Mouse (Mus musculus): Measurements from ENCODE around the gene Trim45. TPM values are rescaled to one million over a fixed set of nuclear protein-coding genes. Genes with fewer than 3 reads are reported as not detected.

Trim45 gene
- polyA plus RNA-seq, 1 experiment, result 1.9 TPM

DNA sequence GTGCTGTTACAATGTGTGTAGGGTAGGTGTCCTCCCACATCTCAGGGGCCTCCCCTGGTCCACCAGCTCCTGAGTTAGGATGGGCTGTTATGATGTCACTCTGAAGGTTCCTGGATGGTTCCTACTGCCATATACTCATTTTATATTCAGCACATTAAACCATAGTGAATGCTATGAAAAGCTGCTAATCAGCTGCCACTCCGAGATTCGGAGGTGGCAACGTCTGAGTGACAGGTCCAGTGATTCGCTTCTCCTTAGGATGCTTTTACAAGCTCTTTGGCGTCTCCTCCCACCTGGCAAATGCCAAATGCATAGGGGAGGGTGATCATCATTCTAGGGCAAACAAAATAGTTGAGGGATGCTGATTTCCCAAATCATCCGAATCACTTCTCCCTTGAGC, 26.5 kb upstream of the Trim45 start:
- Histone ChIP-seq H3K4me3 (replicated peaks; ENCODE audit: control insufficient read depth, low read depth, low read length) (no peak overlapping the region), H3K4me1 (ENCODE audit: control insufficient read depth, insufficient read depth, low read length) (no peaks in the 10 kb centered on the region), H3K27ac (ENCODE audit: control insufficient read depth, insufficient read depth, low read depth, low read length, poor library complexity) (no peak overlapping the region)
- WGBS, result 81% methylated on average over 6 of the region's 6 CpGs
- TF ChIP-seq CTCF (IDR thresholded peaks at IDR 0.05; ENCODE audit: control insufficient read depth, insufficient read depth, low read length) (no peak), POLR2A (IDR thresholded peaks at IDR 0.05; ENCODE audit: borderline replicate concordance, control insufficient read depth, low read depth, low read length) (no peak)

DNA sequence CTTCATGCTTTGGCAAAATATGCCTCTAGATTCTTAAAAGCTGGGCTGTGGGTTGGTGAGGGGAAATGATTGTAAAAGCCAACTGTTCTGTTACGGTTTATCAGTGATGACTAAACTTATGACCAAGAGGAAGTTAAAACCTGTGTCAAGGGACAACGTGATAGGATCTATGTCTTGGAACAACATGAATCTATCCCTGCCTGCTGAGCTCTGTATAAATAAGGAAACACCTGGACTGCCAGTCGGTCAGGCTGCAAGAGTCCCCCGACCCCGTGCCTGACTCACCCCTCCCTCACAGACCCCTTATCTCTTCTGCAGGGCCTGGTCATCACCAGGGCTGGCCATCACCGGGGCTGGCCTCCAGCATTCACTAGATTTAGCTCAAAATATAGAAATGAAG, 15.9 kb upstream of the Trim45 start:
- Histone ChIP-seq H3K27ac (ENCODE audit: control insufficient read depth, insufficient read depth, low read depth, low read length, poor library complexity) (no peak overlapping the region), H3K4me1 (ENCODE audit: control insufficient read depth, insufficient read depth, low read length) (no peaks in the 10 kb centered on the region), H3K4me3 (replicated peaks; ENCODE audit: control insufficient read depth, low read depth, low read length) (no peak overlapping the region)
- TF ChIP-seq CTCF (IDR thresholded peaks at IDR 0.05; ENCODE audit: control insufficient read depth, insufficient read depth, low read length), result no peak
- no peak for TF ChIP-seq POLR2A (IDR thresholded peaks at IDR 0.05; ENCODE audit: borderline replicate concordance, control insufficient read depth, low read depth, low read length)
- 4% methylated on average over 6 of the region's 6 CpGs for WGBS

DNA sequence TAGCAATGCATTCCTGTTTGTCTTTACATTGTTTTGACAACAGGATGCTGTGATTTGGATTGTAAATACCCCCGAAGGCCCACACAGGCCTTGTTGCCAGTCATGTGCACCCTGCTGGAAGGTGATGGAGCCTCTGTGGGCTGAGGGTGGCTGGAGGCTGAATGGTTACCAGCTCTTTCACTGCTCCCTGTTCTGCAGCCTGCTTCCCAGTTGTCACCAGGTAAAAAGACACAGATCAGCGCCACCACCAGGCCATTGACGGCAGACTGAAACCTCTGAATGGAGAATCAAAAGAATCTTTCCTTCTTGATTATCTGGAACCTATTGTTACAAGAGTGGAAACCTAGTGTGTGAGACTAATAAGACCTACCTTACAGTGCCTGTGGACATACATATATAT, 15.1 kb upstream of the Trim45 start:
- Histone ChIP-seq H3K4me1 (ENCODE audit: control insufficient read depth, insufficient read depth, low read length) (no peaks in the 10 kb centered on the region), H3K4me3 (replicated peaks; ENCODE audit: control insufficient read depth, low read depth, low read length) (no peak overlapping the region), H3K27ac (ENCODE audit: control insufficient read depth, insufficient read depth, low read depth, low read length, poor library complexity) (no peak overlapping the region)
- WGBS, result 40% methylated on average over 3 of the region's 3 CpGs
- TF ChIP-seq POLR2A (IDR thresholded peaks at IDR 0.05; ENCODE audit: borderline replicate concordance, control insufficient read depth, low read depth, low read length) (no peak), CTCF (IDR thresholded peaks at IDR 0.05; ENCODE audit: control insufficient read depth, insufficient read depth, low read length) (no peak)

DNA sequence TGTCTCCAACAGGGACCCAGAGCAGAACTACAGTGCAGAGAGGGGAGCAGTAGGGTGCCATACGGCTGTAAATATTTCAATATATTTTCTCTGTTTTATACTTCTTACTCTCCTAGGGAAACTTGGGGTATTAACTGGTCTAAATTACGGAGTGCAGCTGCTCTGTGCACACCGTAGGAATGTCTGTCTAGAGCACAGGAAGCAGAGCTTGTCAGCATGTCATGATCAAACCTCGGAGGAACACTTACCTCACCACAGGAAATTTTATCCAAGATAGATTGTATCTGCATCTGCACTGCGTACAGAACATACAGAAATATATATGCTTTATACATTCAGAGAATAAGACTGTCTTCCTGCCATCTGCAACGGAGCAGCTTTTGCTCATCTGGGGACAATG, 13.4 kb upstream of the Trim45 start:
- Histone ChIP-seq H3K27ac (ENCODE audit: control insufficient read depth, insufficient read depth, low read depth, low read length, poor library complexity) (no peak overlapping the region), H3K4me1 (ENCODE audit: control insufficient read depth, insufficient read depth, low read length) (no peaks in the 10 kb centered on the region), H3K4me3 (replicated peaks; ENCODE audit: control insufficient read depth, low read depth, low read length) (no peak overlapping the region)
- 7% methylated on average over 6 of the region's 6 CpGs for WGBS
- TF ChIP-seq CTCF (IDR thresholded peaks at IDR 0.05; ENCODE audit: control insufficient read depth, insufficient read depth, low read length), result no peak
- no peak for TF ChIP-seq POLR2A (IDR thresholded peaks at IDR 0.05; ENCODE audit: borderline replicate concordance, control insufficient read depth, low read depth, low read length)

DNA sequence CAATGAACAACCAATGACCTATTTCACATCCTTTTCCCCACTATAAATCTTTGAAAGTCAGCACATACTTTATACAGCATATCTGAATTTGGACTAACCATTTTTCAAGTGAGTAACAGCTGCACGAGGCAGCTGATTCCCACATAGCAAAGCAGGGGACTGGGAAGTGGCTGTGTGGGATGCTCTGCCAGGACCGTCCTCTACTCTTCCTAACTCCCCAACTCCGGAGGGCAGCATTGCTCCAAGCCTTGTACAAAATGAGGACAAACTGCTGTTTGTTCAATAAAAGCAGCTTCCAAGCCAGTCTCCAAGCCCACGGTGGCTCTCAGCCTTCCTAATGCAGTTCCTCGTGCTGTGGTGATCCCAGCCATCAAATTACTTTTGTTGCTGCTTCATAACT, 11.4 kb upstream of the Trim45 start:
- H3K27ac ChIP-seq (ENCODE audit: control insufficient read depth, insufficient read depth, low read depth, low read length, poor library complexity), result no peak overlapping the region
- TF ChIP-seq CTCF (IDR thresholded peaks at IDR 0.05; ENCODE audit: control insufficient read depth, insufficient read depth, low read length), result no peak
- no peak for TF ChIP-seq POLR2A (IDR thresholded peaks at IDR 0.05; ENCODE audit: borderline replicate concordance, control insufficient read depth, low read depth, low read length)
- H3K4me1 ChIP-seq (ENCODE audit: control insufficient read depth, insufficient read depth, low read length), result no peaks in the 10 kb centered on the region
- H3K4me3 ChIP-seq (replicated peaks; ENCODE audit: control insufficient read depth, low read depth, low read length), result no peak overlapping the region
- 79% methylated on average over 5 of the region's 5 CpGs for WGBS

DNA sequence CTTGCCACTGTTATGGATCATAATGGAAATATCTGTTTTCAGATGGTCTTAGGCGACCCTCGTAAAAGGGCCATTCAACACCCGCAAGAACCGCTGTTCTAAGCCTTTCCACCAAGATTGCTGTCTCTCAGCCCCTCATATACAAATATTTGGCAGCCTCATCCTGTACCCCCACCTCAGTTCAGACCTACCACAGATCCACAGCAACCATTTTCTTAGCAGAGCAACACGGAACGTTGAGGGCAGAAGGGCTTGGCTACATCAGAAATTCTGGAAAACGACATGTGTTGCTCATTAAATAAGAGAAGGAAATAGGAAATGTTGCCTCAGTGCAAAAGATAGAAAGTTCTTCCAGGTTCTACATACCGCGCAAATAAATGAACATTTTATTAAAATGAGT, 11.0 kb upstream of the Trim45 start:
- TF ChIP-seq POLR2A (IDR thresholded peaks at IDR 0.05; ENCODE audit: borderline replicate concordance, control insufficient read depth, low read depth, low read length) (no peak), CTCF (IDR thresholded peaks at IDR 0.05; ENCODE audit: control insufficient read depth, insufficient read depth, low read length) (no peak)
- Histone ChIP-seq H3K4me1 (ENCODE audit: control insufficient read depth, insufficient read depth, low read length) (no peaks in the 10 kb centered on the region), H3K27ac (ENCODE audit: control insufficient read depth, insufficient read depth, low read depth, low read length, poor library complexity) (no peak overlapping the region), H3K4me3 (replicated peaks; ENCODE audit: control insufficient read depth, low read depth, low read length) (no peak overlapping the region)
- 82% methylated on average over 9 of the region's 9 CpGs for WGBS

DNA sequence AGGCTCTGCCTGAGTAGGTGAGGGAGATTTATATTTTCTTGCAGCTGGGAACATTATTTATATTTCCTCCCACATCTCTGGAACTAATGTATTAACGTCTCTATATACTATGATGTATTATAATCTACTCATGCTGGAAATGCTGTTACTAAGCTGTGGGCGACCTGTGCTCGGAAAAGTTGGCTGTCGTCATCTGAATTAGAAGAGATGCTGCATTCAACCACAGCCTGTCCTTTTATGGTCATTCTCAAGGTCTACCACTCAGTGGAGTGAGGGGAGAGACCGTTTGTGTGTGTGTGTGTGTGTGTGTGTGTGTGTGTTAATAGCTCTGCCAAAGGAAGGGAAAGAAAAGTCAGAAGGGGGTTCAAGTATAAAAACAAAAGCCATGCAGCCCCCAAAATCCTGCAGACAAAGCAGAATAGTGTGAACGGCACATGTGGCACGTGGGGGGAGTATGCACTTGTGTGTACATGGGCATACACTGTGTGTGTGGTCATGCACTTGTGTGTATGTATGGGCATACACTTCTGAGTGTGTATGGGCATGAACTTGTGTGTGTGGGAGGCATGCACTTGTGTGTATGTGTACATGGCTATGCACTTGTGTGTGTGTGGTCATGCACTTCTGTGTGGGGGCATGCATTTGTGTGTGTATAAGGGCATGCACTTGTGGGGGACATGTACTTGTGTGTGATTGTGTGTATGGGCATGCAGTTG, 10.3 kb upstream of the Trim45 start:
- Histone ChIP-seq H3K4me3 (replicated peaks; ENCODE audit: control insufficient read depth, low read depth, low read length) (no peak overlapping the region), H3K4me1 (ENCODE audit: control insufficient read depth, insufficient read depth, low read length) (no peaks in the 10 kb centered on the region), H3K27ac (ENCODE audit: control insufficient read depth, insufficient read depth, low read depth, low read length, poor library complexity) (no peak overlapping the region)
- TF ChIP-seq POLR2A (IDR thresholded peaks at IDR 0.05; ENCODE audit: borderline replicate concordance, control insufficient read depth, low read depth, low read length) (no peak), CTCF (IDR thresholded peaks at IDR 0.05; ENCODE audit: control insufficient read depth, insufficient read depth, low read length) (no peak)
- WGBS, result 72% methylated on average over 7 of the region's 7 CpGs

DNA sequence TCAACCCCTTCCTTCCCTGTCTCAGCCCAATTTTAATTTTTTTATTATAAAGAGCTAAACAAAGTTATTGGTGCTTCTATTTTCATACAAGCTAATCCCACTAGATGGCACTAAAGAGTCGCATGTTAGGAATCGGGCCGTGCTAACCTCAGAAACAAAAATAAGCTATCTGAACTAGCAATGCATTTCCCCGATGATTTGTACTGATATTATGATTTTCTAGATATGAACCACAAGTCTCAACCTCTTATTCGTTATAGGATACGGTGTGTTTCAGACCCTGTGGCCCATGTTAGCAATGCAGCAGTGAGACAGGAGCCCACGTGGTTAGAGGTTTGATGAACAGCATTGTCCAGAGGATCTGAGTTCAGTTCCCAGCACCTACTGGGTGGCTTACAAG, 5.2 kb upstream of the Trim45 start:
- Histone ChIP-seq H3K27ac (ENCODE audit: control insufficient read depth, insufficient read depth, low read depth, low read length, poor library complexity) (no peak overlapping the region), H3K4me1 (ENCODE audit: control insufficient read depth, insufficient read depth, low read length) (peaks cover 2% of the 10 kb centered on the region; the same call in 1 of the 2 replicates), H3K4me3 (replicated peaks; ENCODE audit: control insufficient read depth, low read depth, low read length) (no peak overlapping the region)
- WGBS, result 3% methylated on average over 7 of the region's 7 CpGs
- no peak for TF ChIP-seq POLR2A (IDR thresholded peaks at IDR 0.05; ENCODE audit: borderline replicate concordance, control insufficient read depth, low read depth, low read length)
- TF ChIP-seq CTCF (IDR thresholded peaks at IDR 0.05; ENCODE audit: control insufficient read depth, insufficient read depth, low read length), result no peak

Data from bone marrow, adult 2 months (tissue).